Comparison of ENCODE assay signal across 9 mouse cellular contexts in genomic region chr19:44754461-44755377, GRCm38 (mm10). TPM values are rescaled to one million over a fixed set of nuclear protein-coding genes. Genes with fewer than 3 reads are reported as not detected.
DNase-seq lines count a peak whose midpoint lies in the region; ATAC-seq and TF ChIP-seq lines count a peak whose summit lies in the region.
"Had no signal": no experiment of that assay in that cellular context is flagged by ENCODE, and none has a peak within 500 bp of the region (broad histone marks: within the 10 kb centered on the region; RNA-seq: fewer than 3 reads in every experiment).

No protein-coding gene starts in this region.

- no peak overlapping the region for H3K4me3 ChIP-seq in liver, embryonic 12.5 days
- no peak overlapping the region for H3K4me3 ChIP-seq in embryonic facial prominence, embryonic 11.5 days (ENCODE audit: low read depth, low read length)
- peak overlapping the region; percentile 48 for H3K4me3 ChIP-seq in hindbrain, embryonic 16.5 days (ENCODE audit: low read length)
- H3K4me3 ChIP-seq in liver, postnatal 0 days (ENCODE audit: low read depth, low read length): no peak overlapping the region

- no peaks in the 10 kb centered on the region for H3K36me3 ChIP-seq in liver, embryonic 12.5 days
- H3K36me3 ChIP-seq in embryonic facial prominence, embryonic 11.5 days (replicated peaks; ENCODE audit: control insufficient read depth, insufficient read depth, low read depth, low read length): no peaks in the 10 kb centered on the region
- H3K36me3 ChIP-seq in hindbrain, embryonic 16.5 days (ENCODE audit: control insufficient read depth, insufficient read depth, low read length): no peaks in the 10 kb centered on the region
- no peaks in the 10 kb centered on the region for H3K36me3 ChIP-seq in liver, postnatal 0 days (replicated peaks; ENCODE audit: insufficient read depth, low read length)
- no peaks in the 10 kb centered on the region for H3K36me3 ChIP-seq in splenic B cell, adult 2 months (ENCODE audit: control insufficient read depth, insufficient read depth, low read length, poor library complexity, severe bottlenecking)
- H3K36me3 ChIP-seq: embryonic facial prominence, embryonic 13.5 days had no signal

- H3K4me2 ChIP-seq in liver, embryonic 12.5 days: no peak overlapping the region
- peak overlapping the region; percentile 55; the same call in 1 of the 2 replicates for H3K4me2 ChIP-seq in embryonic facial prominence, embryonic 11.5 days (ENCODE audit: low read depth, low read length)
- peak overlapping the region; percentile 62 for H3K4me2 ChIP-seq in hindbrain, embryonic 16.5 days (ENCODE audit: low read length)
- no peak overlapping the region for H3K4me2 ChIP-seq in liver, postnatal 0 days (ENCODE audit: low read depth, low read length)

- H3K9ac ChIP-seq in liver, embryonic 12.5 days: no peak overlapping the region
- H3K9ac ChIP-seq in embryonic facial prominence, embryonic 11.5 days (replicated peaks; ENCODE audit: low read length): no peak overlapping the region
- H3K9ac ChIP-seq in hindbrain, embryonic 16.5 days (ENCODE audit: low read depth, low read length): peak overlapping the region; percentile 14; the same call in 1 of the 2 replicates
- no peak overlapping the region for H3K9ac ChIP-seq in liver, postnatal 0 days (replicated peaks)
- H3K9ac ChIP-seq: embryonic facial prominence, embryonic 13.5 days had no signal

- no peaks in the 10 kb centered on the region for H3K9me3 ChIP-seq in liver, embryonic 12.5 days (replicated peaks)
- H3K9me3 ChIP-seq in embryonic facial prominence, embryonic 11.5 days (replicated peaks; ENCODE audit: control insufficient read depth, low read length): no peaks in the 10 kb centered on the region
- H3K9me3 ChIP-seq in hindbrain, embryonic 16.5 days (ENCODE audit: control insufficient read depth, low read length): no peaks in the 10 kb centered on the region
- H3K9me3 ChIP-seq in liver, postnatal 0 days (ENCODE audit: low read length): no peaks in the 10 kb centered on the region
- H3K9me3 ChIP-seq: embryonic facial prominence, embryonic 13.5 days had no signal

- WGBS in liver, embryonic 12.5 days (ENCODE audit: insufficient replicate concordance): 4% methylated on average over 16 of the region's 16 CpGs
- WGBS in embryonic facial prominence, embryonic 11.5 days: under 1% methylated on average over 16 of the region's 16 CpGs
- under 1% methylated on average over 16 of the region's 16 CpGs for WGBS in hindbrain, embryonic 16.5 days
- 3% methylated on average over 16 of the region's 16 CpGs for WGBS in liver, postnatal 0 days (ENCODE audit: insufficient replicate concordance)

- TF ChIP-seq EP300 in liver, postnatal 0 days (IDR thresholded peaks at IDR 0.05; ENCODE audit: low read depth): no peak

- H3K27ac ChIP-seq in liver, embryonic 12.5 days: no peak overlapping the region
- no peak overlapping the region for H3K27ac ChIP-seq in embryonic facial prominence, embryonic 11.5 days (replicated peaks; ENCODE audit: low read depth, low read length)
- H3K27ac ChIP-seq in hindbrain, embryonic 16.5 days (ENCODE audit: low read depth, low read length): peak overlapping the region; percentile 46; the same call in 1 of the 2 replicates
- H3K27ac ChIP-seq in liver, postnatal 0 days (ENCODE audit: low read depth): no peak overlapping the region
- H3K27ac ChIP-seq: embryonic facial prominence, embryonic 13.5 days had no signal

- peak; percentile 78 for TF ChIP-seq CTCF in liver, postnatal 0 days (IDR thresholded peaks at IDR 0.05; ENCODE audit: low read depth)

- peaks cover 99% of the 10 kb centered on the region for H3K27me3 ChIP-seq in liver, embryonic 12.5 days (replicated peaks)
- H3K27me3 ChIP-seq in embryonic facial prominence, embryonic 11.5 days (ENCODE audit: control insufficient read depth, insufficient read depth, low read length): peaks cover 80% of the 10 kb centered on the region
- peaks cover 47% of the 10 kb centered on the region for H3K27me3 ChIP-seq in hindbrain, embryonic 16.5 days (replicated peaks; ENCODE audit: control insufficient read depth, insufficient read depth, low read length)
- H3K27me3 ChIP-seq in liver, postnatal 0 days (ENCODE audit: insufficient read depth, low read length): peaks cover 99% of the 10 kb centered on the region
- peaks cover 6% of the 10 kb centered on the region for H3K27me3 ChIP-seq in splenic B cell, adult 2 months (ENCODE audit: control insufficient read depth, insufficient read depth, low read length, poor library complexity, severe bottlenecking)

- DNase-seq in liver (peak; percentile 42), adipocyte (ENCODE audit: low spot score) (peak; percentile 29)
- peak; percentile 88 for DNase-seq in embryonic facial prominence, embryonic 11.5 days (ENCODE audit: low spot score)
- peak; percentile 56 for DNase-seq in liver, postnatal 0 days
- DNase-seq in splenic B cell, adult 2 months (ENCODE audit: low read depth, low spot score): peak; percentile 42
- no peak for DNase-seq in spleen, postnatal 4 days (ENCODE audit: low spot score in 2 of 2)

- H3K4me1 ChIP-seq in liver, embryonic 12.5 days: peaks cover 14% of the 10 kb centered on the region; the same call in 1 of the 2 replicates
- peaks cover 9% of the 10 kb centered on the region for H3K4me1 ChIP-seq in embryonic facial prominence, embryonic 11.5 days (ENCODE audit: control insufficient read depth, insufficient read depth, low read length)
- H3K4me1 ChIP-seq in hindbrain, embryonic 16.5 days (ENCODE audit: control insufficient read depth, insufficient read depth, low read depth, low read length): peaks cover 16% of the 10 kb centered on the region; the same call in 1 of the 2 replicates
- peaks cover 9% of the 10 kb centered on the region for H3K4me1 ChIP-seq in liver, postnatal 0 days (ENCODE audit: insufficient read depth)

- no peak for ATAC-seq in liver, embryonic 12.5 days
- no peak; the same call in 1 of the 2 replicates for ATAC-seq in embryonic facial prominence, embryonic 11.5 days (replicated peaks; ENCODE audit: insufficient number of reproducible peaks, low FRiP score, low TSS enrichment, low read depth)
- ATAC-seq in hindbrain, embryonic 16.5 days: no peak
- ATAC-seq in liver, postnatal 0 days: no peak

RNA-seq across cellular contexts. Expression of gene Pax2, which starts 1.1 kb away (rescaled TPM):
- not detected in 2 replicates for polyA plus RNA-seq in liver, embryonic 12.5 days (2016; fragmentation: Nextera tagmentation; extraction: Ambion mirVana)
- 0.90 and 1.1 TPM in 2 replicates for polyA plus RNA-seq in embryonic facial prominence, embryonic 11.5 days (2014; fragmentation: Nextera tagmentation; extraction: Ambion mirVana)
- 11.9 and 12.1 TPM in 2 replicates for polyA plus RNA-seq in hindbrain, embryonic 16.5 days (2015; fragmentation: Nextera tagmentation; extraction: Ambion mirVana)
- polyA plus RNA-seq in liver, postnatal 0 days (2015; fragmentation: Nextera tagmentation; extraction: Ambion mirVana): not detected in 2 replicates

Comparison
In these comparisons a context has a peak if more than half of its experiments do, and no peak if none do; other contexts are left out.
1. DNase-seq: peak in liver (single experiment), adipocyte (single experiment), embryonic facial prominence, embryonic 11.5 days (single experiment), liver, postnatal 0 days (single experiment) and splenic B cell, adult 2 months (single experiment); none in spleen, postnatal 4 days (0 of 2).
2. H3K4me2 ChIP-seq: peak in embryonic facial prominence, embryonic 11.5 days (single experiment) and hindbrain, embryonic 16.5 days (single experiment); none in liver, embryonic 12.5 days (single experiment) and liver, postnatal 0 days (single experiment).